Mouse (Mus musculus): ENCODE measurements around the gene Dscaml1. TPM values are rescaled to one million over a fixed set of nuclear protein-coding genes. Genes with fewer than 3 reads are reported as not detected.

Dscaml1 gene
- 0.87 and 1.2 TPM in 2 replicates for polyA plus RNA-seq (2016; fragmentation: Nextera tagmentation; extraction: Ambion mirVana)

DNA sequence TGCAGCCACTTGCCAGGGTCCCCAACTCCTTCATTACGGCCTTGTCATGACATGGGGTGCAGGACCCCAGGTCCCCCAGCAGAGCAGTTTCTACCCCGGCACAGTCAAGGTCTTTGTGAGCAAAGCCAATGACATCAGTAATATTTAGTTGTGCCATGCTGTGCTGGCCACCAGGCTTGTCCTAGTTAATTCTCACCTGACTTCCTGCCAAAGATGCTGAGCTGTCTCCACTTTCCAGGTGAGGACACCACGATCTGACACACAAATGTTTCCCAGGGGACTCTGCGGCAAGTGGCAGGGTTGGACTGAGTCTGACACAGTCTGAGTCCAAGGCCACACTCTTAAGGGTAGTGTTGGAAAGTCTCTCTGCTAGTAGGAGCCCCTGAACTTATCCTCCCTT is at the start of gene Dscaml1:
TSS of gene Dscaml1 (plus strand) at position 173 of the 400 bp plus-strand sequence.
- Histone ChIP-seq H3K9me3 (no peaks in the 10 kb centered on the region), H3K4me1 (peaks cover 10% of the 10 kb centered on the region), H3K4me2 (replicated peaks) (no peak within 1 kb of the TSS), H3K4me3 (no peak within 1 kb of the TSS), H3K27me3 (peaks cover 54% of the 10 kb centered on the region), H3K9ac (no peak within 1 kb of the TSS), H3K27ac (no peak within 1 kb of the TSS), H3K36me3 (no peaks in the 10 kb centered on the region)
- WGBS, result 82% methylated on average over 4 of the region's 4 CpGs
- ATAC-seq (ENCODE audit: insufficient number of reproducible peaks, insufficient read depth, low FRiP score, low TSS enrichment), result no peak

DNA sequence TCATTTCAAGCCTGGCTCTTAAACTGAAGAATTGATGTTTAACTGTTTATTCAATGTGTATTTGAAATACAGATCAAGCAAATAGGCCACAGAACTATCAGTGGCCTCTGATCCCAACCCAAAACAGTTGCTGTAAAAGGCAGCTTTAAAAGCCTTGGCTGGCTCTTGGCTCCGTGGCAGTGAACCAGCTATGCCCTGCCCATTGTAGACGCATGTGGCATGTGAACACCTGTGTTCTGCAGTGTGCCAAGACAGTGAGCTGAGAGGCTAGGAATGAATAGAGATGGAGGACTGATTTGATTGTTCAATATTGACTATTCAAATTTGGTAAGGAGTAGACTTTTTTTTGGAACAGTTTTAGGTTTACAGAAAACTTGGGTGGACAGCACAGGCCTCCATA is 49.5 kb upstream of the Dscaml1 start:
- no peak for ATAC-seq (ENCODE audit: insufficient number of reproducible peaks, insufficient read depth, low FRiP score, low TSS enrichment)
- WGBS, result 92% methylated on average over 2 of the region's 2 CpGs
- no peak overlapping the region for H3K4me3 ChIP-seq
- H3K27me3 ChIP-seq, result no peaks in the 10 kb centered on the region
- H3K4me1 ChIP-seq, result peaks cover 14% of the 10 kb centered on the region
- H3K27ac ChIP-seq, result no peak overlapping the region
- H3K9me3 ChIP-seq, result no peaks in the 10 kb centered on the region
- H3K9ac ChIP-seq, result no peak overlapping the region
- peaks cover 6% of the 10 kb centered on the region; the same call in 1 of the 2 replicates for H3K36me3 ChIP-seq
- H3K4me2 ChIP-seq (replicated peaks), result no peak overlapping the region

DNA sequence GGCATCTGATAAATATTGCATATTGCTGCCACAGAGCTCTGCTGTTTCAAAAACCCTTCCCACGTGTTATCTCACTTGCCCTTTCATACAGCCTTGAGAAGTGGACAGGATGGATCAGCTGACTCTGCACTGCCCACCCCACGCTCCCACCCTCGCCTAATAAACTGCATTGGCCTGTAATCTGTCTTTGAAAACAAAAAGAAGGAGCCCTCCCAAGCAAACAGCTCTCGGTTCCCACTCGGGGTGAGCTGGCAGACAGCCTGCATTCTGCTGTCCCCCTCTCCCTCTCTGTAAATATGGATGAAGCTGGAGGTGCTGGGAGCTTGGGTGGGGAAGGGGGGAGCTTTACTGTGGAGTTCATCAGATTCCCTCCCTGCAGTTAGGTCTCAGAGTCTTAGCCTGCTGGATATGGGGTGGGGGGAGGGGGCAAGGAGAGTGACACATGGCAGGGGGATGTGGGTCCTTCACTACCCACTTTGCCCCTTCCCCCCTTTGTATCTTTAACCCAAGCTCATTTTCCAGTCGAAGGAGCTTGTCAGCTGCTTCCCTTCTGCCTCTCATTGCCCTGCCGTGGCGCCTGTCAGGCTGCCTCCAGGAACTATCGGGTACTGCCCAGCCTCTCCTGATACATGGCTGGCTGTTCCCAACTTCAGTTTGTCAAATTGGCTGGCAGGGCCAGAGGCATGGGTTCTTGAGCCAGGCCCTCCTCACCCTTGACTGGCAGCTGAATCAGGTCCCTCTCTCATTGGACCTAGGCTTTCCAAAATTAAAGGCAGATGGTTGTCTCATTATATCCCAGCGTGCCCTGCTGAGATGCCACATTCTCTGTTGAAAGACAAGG is 45.8 kb upstream of the Dscaml1 start:
- no peak overlapping the region for H3K9ac ChIP-seq
- H3K27me3 ChIP-seq, result no peaks in the 10 kb centered on the region
- no peak overlapping the region for H3K27ac ChIP-seq
- no peak overlapping the region for H3K4me2 ChIP-seq (replicated peaks)
- no peak for ATAC-seq (ENCODE audit: insufficient number of reproducible peaks, insufficient read depth, low FRiP score, low TSS enrichment)
- peaks cover 6% of the 10 kb centered on the region; the same call in 1 of the 2 replicates for H3K36me3 ChIP-seq
- no peak overlapping the region for H3K4me3 ChIP-seq
- peaks cover 10% of the 10 kb centered on the region; the same call in 1 of the 2 replicates for H3K4me1 ChIP-seq
- 59% methylated on average over 10 of the region's 10 CpGs for WGBS
- no peaks in the 10 kb centered on the region for H3K9me3 ChIP-seq

DNA sequence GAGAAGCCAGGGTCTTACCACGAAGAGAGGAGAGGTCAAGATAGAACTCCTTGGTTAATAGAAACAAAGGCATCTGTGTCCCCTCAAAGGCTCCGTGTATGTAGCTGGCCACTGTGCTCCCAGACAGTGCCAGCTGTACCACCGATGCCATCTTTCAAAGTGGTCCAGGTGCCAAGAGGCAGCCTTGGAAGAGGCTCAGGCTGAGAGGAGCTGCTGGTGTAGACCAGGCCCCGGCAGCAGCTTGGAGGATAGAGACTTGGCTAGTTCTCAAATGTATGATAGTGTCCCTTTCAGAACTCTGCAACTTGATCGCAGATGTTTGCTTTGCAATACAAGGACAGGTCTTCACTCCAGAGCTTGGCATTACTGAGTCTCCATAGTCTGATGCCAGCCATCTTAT is 44.1 kb upstream of the Dscaml1 start:
- no peaks in the 10 kb centered on the region for H3K9me3 ChIP-seq
- no peak overlapping the region for H3K4me2 ChIP-seq (replicated peaks)
- ATAC-seq (ENCODE audit: insufficient number of reproducible peaks, insufficient read depth, low FRiP score, low TSS enrichment), result no peak
- H3K9ac ChIP-seq, result no peak overlapping the region
- no peak overlapping the region for H3K27ac ChIP-seq
- H3K36me3 ChIP-seq, result peaks cover 2% of the 10 kb centered on the region; the same call in 1 of the 2 replicates
- H3K4me3 ChIP-seq, result no peak overlapping the region
- no peaks in the 10 kb centered on the region for H3K27me3 ChIP-seq
- peaks cover 10% of the 10 kb centered on the region; the same call in 1 of the 2 replicates for H3K4me1 ChIP-seq
- 82% methylated on average over 5 of the region's 5 CpGs for WGBS

DNA sequence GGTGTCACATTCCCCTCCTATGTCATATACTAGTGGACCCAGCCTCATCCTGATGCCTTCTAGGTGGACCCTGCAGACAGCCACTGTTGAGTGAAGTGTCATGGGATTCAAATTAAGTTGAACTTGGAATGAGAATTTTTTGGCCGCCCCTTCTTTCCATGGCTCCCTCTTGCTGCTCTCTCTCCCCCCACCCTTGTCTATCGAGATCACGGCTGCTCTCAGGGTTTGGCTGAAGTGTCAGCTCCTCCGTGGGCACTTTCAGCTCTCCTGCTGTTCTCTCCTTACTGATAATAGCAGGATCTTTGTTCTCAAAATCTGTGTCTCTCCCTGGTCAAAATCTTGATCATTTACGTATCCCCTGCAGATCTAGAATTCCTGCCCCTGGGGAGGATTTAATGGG is 43.6 kb upstream of the Dscaml1 start:
- Histone ChIP-seq H3K9ac (no peak overlapping the region), H3K9me3 (no peaks in the 10 kb centered on the region), H3K36me3 (peaks cover 2% of the 10 kb centered on the region; the same call in 1 of the 2 replicates), H3K27ac (no peak overlapping the region), H3K4me1 (peaks cover 10% of the 10 kb centered on the region; the same call in 1 of the 2 replicates), H3K4me3 (no peak overlapping the region), H3K27me3 (no peaks in the 10 kb centered on the region), H3K4me2 (replicated peaks) (no peak overlapping the region)
- ATAC-seq (ENCODE audit: insufficient number of reproducible peaks, insufficient read depth, low FRiP score, low TSS enrichment), result no peak
- 69% methylated on average over 5 of the region's 5 CpGs for WGBS

DNA sequence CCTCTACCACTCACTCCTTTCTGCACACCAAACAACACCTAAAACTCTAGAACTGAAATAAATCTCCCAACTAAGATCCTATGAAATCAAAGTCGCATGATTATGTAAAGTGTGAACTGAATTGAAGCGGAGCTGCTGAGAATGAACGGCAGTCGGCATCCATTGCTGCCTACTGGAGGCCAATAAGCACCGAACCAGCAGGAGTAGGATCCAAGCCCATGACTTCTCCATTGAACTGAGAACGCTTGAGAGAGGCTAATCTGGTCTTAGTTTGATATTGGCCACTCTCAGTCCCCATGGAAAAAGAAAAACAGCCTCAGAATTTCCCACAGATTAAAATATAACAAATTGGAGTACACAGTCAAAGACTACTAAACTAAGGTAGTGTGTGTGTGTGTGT is 42.5 kb upstream of the Dscaml1 start:
- Histone ChIP-seq H3K9me3 (no peaks in the 10 kb centered on the region), H3K9ac (no peak overlapping the region), H3K4me1 (peaks cover 10% of the 10 kb centered on the region; the same call in 1 of the 2 replicates), H3K27me3 (no peaks in the 10 kb centered on the region), H3K4me3 (no peak overlapping the region), H3K27ac (no peak overlapping the region), H3K36me3 (peaks cover 2% of the 10 kb centered on the region; the same call in 1 of the 2 replicates), H3K4me2 (replicated peaks) (no peak overlapping the region)
- WGBS, result 92% methylated on average over 6 of the region's 6 CpGs
- no peak for ATAC-seq (ENCODE audit: insufficient number of reproducible peaks, insufficient read depth, low FRiP score, low TSS enrichment)

DNA sequence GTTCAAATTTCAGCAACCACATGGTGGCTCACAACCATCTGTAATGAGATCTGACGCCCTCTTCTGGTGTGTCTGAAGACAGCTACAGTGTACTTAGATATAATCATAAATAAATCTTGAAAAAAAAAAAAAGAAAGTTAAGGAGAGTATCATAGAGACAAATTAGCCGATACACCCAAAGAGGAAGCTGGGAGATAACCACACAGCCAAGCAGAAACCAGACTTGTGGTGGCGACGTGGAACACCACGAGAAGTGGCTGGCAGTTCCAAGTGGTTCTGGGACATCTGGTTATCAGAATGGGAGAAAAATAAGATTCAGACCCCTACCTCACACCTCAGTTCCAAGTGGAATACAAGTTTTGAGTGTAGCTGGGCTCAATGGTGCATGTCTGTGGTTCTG is 39.7 kb upstream of the Dscaml1 start:
- Histone ChIP-seq H3K4me3 (no peak overlapping the region), H3K36me3 (no peaks in the 10 kb centered on the region), H3K4me2 (replicated peaks) (no peak overlapping the region), H3K9me3 (no peaks in the 10 kb centered on the region), H3K9ac (no peak overlapping the region), H3K27me3 (no peaks in the 10 kb centered on the region), H3K27ac (no peak overlapping the region), H3K4me1 (no peaks in the 10 kb centered on the region)
- no peak for ATAC-seq (ENCODE audit: insufficient number of reproducible peaks, insufficient read depth, low FRiP score, low TSS enrichment)
- 81% methylated on average over 5 of the region's 5 CpGs for WGBS

DNA sequence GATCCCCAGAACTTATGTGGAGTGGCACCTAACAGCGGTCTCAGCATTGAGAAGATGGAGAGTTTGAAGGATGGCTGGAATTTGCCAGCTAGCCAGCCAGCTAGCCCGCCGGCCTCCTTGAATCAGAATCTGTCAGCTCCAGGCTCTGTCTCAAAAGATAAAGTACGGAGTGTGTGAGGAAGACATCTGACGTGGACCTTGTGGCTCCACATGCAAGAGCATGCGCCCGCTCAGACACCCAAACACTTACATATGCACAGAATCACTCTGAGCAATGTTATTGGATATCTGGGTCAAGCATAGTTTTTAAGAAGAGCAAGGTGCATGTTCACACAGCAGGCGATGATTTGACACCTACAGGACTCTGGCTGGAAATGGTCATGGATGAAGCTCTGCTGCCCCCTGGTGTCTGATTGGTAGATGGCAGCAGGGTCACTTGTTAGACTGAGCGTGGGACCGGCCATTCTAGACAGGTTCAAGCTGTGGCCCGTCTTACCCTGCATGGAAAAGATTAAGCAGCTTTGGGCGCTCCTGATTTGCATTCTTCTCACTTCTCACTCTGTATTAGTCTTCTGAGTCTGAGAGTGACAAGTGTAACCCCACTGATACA is 37.9 kb upstream of the Dscaml1 start:
- H3K9me3 ChIP-seq, result no peaks in the 10 kb centered on the region
- H3K9ac ChIP-seq, result no peak overlapping the region
- no peaks in the 10 kb centered on the region for H3K27me3 ChIP-seq
- 0 out of 2 replicates have a peak, but pooled peaks have one; percentile 39 for ATAC-seq (ENCODE audit: insufficient number of reproducible peaks, insufficient read depth, low FRiP score, low TSS enrichment)
- 44% methylated on average over 12 of the region's 12 CpGs for WGBS
- H3K4me3 ChIP-seq, result no peak overlapping the region
- H3K4me2 ChIP-seq (replicated peaks), result no peak overlapping the region
- H3K36me3 ChIP-seq, result peaks cover 11% of the 10 kb centered on the region
- H3K4me1 ChIP-seq, result no peaks in the 10 kb centered on the region
- H3K27ac ChIP-seq, result no peak overlapping the region

DNA sequence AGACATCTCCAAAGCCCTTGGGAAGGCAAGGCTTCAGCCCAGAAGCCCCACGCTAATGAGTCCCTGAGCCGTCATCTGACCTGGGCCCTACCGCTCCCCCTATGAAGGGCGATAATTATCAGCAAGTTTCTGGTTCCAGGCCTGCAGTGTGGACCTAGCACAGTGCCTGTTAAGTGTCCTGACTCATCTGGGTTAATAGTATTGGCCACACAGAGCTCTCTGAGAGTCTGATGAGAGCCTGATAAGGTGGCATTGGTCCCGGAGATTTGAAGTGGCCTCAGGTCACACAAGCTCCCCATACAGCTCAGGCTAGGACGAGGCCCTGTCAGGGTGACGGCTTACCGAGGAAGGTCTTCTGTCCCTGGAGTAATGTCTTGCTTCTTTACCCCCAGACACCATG is 36.8 kb upstream of the Dscaml1 start:
- Histone ChIP-seq H3K36me3 (peaks cover 16% of the 10 kb centered on the region), H3K27ac (no peak overlapping the region), H3K9ac (no peak overlapping the region), H3K4me3 (no peak overlapping the region), H3K4me1 (no peaks in the 10 kb centered on the region), H3K27me3 (no peaks in the 10 kb centered on the region), H3K4me2 (replicated peaks) (no peak overlapping the region), H3K9me3 (no peaks in the 10 kb centered on the region)
- WGBS, result 80% methylated on average over 8 of the region's 8 CpGs
- ATAC-seq (ENCODE audit: insufficient number of reproducible peaks, insufficient read depth, low FRiP score, low TSS enrichment), result no peak

DNA sequence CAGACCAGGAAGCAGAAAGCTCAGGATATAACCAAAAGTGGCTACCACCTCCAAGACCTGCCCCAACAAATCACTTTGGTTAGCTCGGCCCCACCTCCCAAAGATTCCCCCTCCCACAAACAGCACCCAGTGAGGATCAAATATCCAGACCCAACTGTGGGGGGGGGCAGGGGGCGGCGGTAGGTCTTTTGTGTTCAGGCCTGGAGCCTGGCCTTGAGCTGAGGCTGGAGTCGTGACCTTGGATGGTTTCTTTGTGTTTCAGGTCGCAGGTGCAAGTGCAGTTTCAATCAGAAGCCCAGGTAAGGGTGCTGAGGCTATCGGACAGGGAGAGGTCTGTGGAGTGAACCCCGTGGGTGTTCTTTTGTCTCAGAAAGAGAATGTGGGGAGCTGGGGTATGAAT is 35.1 kb upstream of the Dscaml1 start:
- Histone ChIP-seq H3K27me3 (no peaks in the 10 kb centered on the region), H3K4me2 (replicated peaks) (no peak overlapping the region), H3K27ac (no peak overlapping the region), H3K9me3 (no peaks in the 10 kb centered on the region), H3K36me3 (peaks cover 27% of the 10 kb centered on the region), H3K4me1 (no peaks in the 10 kb centered on the region), H3K4me3 (no peak overlapping the region), H3K9ac (no peak overlapping the region)
- ATAC-seq (ENCODE audit: insufficient number of reproducible peaks, insufficient read depth, low FRiP score, low TSS enrichment), result no peak
- WGBS, result 70% methylated on average over 7 of the region's 7 CpGs

DNA sequence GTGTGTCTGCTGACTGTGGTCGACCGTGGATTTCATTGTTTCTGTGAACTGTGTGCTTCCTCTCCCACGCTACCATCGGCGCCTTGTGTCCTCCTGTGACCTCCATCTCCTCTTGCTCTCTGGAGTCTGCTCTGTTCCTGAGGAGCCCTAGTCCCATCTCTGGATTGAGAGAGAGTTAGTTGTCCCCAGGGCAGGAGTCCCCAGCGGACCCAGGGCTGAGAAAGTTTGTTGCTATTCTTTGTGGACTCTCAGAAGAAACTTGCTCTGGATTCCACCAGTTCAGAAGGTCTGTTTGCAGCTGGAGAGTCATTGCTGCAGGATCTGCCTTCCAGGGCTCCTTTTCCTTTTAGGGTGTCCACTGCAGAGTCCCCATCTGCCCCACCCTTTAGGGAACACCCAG is 31.2 kb upstream of the Dscaml1 start:
- H3K36me3 ChIP-seq, result peaks cover 27% of the 10 kb centered on the region
- no peaks in the 10 kb centered on the region for H3K9me3 ChIP-seq
- H3K9ac ChIP-seq, result no peak overlapping the region
- H3K4me3 ChIP-seq, result no peak overlapping the region
- H3K27ac ChIP-seq, result no peak overlapping the region
- H3K4me2 ChIP-seq (replicated peaks), result no peak overlapping the region
- no peaks in the 10 kb centered on the region for H3K4me1 ChIP-seq
- 83% methylated on average over 6 of the region's 6 CpGs for WGBS
- no peaks in the 10 kb centered on the region for H3K27me3 ChIP-seq
- no peak for ATAC-seq (ENCODE audit: insufficient number of reproducible peaks, insufficient read depth, low FRiP score, low TSS enrichment)

DNA sequence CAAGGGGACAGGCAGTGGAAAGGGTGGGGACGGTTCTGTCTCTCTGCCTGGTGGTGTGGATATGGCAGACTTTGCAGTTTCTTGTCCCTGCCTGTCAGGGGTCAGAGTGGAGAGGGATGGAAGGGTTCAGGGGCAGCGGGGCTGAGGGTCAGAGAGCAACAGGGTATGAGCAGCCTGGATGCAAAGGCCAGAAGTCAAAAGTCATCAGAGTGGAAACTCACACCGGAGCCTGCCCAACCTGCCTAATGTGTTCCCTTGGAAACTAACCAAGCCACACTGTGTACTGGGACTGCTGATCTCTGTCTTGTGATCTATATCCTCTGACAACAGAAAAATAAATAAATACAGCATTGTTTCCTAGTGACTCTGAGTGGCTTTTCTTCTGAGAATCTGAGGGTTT is 30.6 kb upstream of the Dscaml1 start:
- peaks cover 27% of the 10 kb centered on the region for H3K36me3 ChIP-seq
- no peak overlapping the region for H3K27ac ChIP-seq
- H3K9me3 ChIP-seq, result no peaks in the 10 kb centered on the region
- H3K9ac ChIP-seq, result no peak overlapping the region
- H3K4me2 ChIP-seq (replicated peaks), result no peak overlapping the region
- WGBS, result 48% methylated on average over 3 of the region's 3 CpGs
- no peaks in the 10 kb centered on the region for H3K4me1 ChIP-seq
- no peak overlapping the region for H3K4me3 ChIP-seq
- ATAC-seq (ENCODE audit: insufficient number of reproducible peaks, insufficient read depth, low FRiP score, low TSS enrichment), result no peak
- H3K27me3 ChIP-seq, result no peaks in the 10 kb centered on the region
